Mouse (Mus musculus) stomach, postnatal 0 days (tissue): Measurements from ENCODE around the gene Egr4.

Experiments used
- CTCF ChIP-seq: IDR thresholded peaks from 2 replicates; pipeline ENCODE4 v1.5.1; 2016; ENCODE audit warnings: antibody characterized with exemption, low read depth, mild to moderate bottlenecking, moderate library complexity
- EP300 ChIP-seq: optimal IDR thresholded peaks from 2 replicates; pipeline ENCODE3; 2016; ENCODE audit warnings: antibody characterized with exemption

DNA sequence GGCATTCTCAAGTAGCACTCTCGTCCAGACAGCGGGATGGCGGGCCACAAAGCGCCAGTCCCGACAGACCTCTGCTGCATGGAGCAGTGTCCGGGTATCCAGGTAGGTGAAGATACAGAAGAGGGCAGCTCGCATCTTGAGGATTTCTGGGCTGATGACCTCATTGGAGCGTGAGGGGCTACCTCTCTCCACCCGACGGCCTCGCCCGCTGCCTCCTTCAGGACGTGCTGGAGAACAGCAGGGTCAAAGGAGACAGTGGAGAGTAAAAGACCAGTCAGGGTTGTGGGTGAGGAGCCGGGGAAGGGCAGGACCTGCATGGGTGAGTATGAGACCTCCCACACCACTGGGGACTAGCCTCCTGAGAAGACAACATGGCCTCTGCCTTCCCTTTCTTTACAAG lies 35.0 kb downstream of the Egr4 start:
- no peak for TF ChIP-seq EP300
- TF ChIP-seq CTCF, result no peak
